Mouse (Mus musculus) ovary, postnatal 36 days (tissue): ENCODE results near the gene Fblim1.

Source experiments
- DNase-seq: peaks from one replicate; pipeline ENCODE4 v3.0.0; 2022; ENCODE audit warnings: low spot score, mixed read lengths

The Fblim1 gene

DNA sequence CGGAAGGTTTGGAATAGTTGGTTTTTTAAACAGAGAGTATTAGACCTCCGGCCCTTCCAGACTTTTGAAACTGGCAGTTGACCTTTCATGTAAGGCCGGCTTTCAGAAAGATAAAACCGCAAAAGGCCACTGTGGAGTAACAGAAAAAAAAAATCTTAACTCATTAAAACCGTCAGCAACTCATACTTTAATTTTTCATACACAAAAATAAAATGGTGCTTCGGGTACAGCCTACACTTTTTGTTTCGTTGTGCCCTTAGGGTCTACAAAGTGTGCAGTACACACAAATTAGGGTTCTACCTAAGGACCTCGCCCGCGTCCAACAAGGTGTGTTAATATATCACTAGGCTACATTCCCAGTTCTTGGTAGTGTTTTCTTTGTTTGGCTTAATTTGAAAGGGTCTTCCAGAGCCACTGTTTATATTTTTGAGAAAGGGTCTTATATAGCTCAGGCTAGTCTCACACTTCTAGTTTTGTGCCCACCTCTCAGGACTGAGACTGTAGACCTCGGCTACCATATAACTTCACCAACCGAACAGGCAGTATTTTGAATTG is 66.6 kb downstream of the Fblim1 start:
- DNase-seq: no peak

- DNase-seq: peak; percentile 96
Observed at GRCm38 (mm10) chr4:141538408-141539212, 67.3 kb downstream of the Fblim1 start, which contains the start of gene Spen. Gene Spen (minus strand): TSS chr4:141538597.

DNA sequence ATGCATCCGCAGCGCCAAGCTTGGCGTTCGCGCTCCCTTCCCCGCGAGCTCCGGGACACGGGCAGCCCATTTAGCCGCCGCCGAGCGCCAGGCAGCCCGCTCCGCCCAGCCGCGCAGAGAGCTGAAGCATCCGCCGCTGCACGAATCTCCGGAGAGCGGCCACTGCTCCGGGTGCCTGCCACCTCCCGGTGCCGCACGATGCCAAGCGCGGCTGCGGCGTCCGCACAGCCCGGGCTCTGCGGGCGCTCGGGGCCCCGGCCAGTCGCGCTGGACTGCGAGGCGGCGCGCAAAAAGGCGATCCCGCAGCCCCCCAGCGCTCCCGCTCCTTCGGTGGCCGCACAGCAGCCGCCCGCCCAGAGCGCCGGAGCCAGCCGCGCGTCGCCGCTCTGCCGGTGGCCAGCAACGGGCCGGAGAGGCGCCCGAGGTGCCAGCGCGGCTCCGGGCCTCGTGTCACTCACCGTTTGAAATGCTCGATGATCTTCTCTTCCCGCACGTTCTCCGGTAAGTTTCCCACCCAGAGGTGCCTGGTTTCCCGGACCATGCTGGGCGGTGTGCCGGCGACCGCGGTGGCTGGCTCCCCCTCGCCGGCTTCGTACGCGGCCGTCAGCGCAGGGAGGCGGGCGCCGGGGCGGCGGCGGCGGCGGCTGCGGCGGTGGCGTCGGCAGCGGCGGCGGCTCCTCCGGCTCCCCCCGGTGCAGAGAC is 68.0 kb downstream of the Fblim1 start:
- peak; percentile 53 for DNase-seq

GRCm38 (mm10) chr4:141537226-141537610 is 68.7 kb downstream of the Fblim1 start:
- DNase-seq: no peak

DNA sequence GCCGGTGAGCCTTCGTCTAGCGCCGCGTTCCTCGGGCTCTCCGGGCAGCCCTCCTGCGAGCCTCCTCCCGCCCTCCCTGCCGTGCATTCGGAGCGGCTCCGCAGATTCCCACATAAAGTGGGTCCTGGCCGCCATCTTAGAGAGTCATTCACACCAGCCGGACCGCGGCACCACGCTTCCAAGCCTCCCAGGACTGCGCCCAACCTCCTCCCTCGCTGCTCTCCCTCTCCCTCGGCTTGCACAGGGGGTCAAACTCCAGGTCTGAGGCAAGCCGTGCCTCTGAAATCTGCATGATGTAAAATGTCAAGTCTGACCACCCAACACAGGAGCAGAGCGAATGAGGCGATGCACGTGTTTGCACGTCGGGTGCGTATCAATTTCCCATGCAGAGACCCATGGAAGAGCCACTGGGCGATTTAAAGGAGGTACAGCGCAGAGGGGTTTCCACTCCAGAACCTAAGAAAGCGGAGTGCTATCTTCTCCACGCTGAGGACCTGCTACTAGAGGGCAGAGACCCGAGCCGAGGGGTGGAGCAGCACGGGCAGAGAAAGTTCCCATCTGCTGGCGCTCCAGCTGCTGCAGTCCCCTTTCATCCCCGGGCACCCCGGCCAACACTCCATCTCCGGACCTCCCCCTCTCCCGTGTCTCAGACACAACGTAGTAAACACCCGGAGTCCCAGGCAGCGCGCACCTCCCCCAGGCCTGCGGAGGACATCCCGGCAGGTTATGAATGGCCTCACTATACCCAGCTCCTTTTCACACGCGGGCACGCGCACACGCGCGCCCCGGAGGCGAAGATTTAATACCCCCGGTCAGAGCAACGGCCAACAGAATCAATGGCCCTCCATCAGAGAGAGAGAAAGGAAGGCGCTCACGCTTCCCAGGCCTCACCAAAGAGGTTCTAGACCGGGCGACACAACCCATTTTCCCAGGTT is 69.3 kb downstream of the Fblim1 start:
- DNase-seq: peak; percentile 63

- peak; percentile 55 for DNase-seq
Observed at GRCm38 (mm10) chr4:141534947-141535680, 70.8 kb downstream of the Fblim1 start.

GRCm38 (mm10) chr4:141530979-141531378 is 74.9 kb downstream of the Fblim1 start:
- no peak for DNase-seq

DNA sequence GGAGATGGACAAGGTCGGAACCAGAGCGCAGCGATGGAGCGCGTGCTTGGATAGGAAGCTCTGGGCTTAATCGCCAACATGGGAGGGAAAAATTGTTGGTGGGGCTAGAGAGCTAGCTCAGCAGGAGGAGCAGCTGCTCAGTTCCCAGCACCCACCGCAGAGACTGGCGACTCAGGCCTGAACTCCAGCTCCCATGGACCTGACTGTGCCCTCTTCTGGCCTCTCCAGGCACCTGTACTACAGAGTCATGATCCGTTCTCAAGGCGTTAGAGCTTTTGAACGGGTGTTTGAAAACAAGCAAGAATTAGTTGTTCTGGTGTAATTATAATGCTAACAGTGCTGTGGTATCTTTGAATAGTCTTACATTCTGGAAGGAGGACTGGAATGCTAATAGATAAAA is 77.0 kb downstream of the Fblim1 start:
- no peak for DNase-seq

GRCm38 (mm10) chr4:141526936-141527650 is 78.8 kb downstream of the Fblim1 start:
- DNase-seq: no peak
